Comparison of ENCODE assay signal across 27 mouse cellular contexts in genomic region chr5:30655526-30656195, GRCm38 (mm10). TPM values are rescaled to one million over a fixed set of nuclear protein-coding genes. Genes with fewer than 3 reads are reported as not detected.
"Had no signal": no experiment of that assay in that cellular context is flagged by ENCODE, and none has a peak within 500 bp of the region (broad histone marks: within the 10 kb centered on the region; RNA-seq: fewer than 3 reads in every experiment).

No protein-coding gene starts in this region.

- H3K4me1 ChIP-seq: hindbrain, embryonic 12.5 days; intestine, embryonic 15.5 days; kidney, embryonic 15.5 days; limb, embryonic 10.5 days; limb, embryonic 12.5 days had no signal

- H3K4me3 ChIP-seq: gastrocnemius, adult 2 months; heart, adult 2 months; heart, embryonic 12.5 days; hindbrain, embryonic 10.5 days; hindbrain, embryonic 12.5 days; intestine, embryonic 15.5 days; kidney, embryonic 15.5 days; limb, embryonic 10.5 days; limb, embryonic 12.5 days; liver, embryonic 13.5 days had no signal

- H3K9ac ChIP-seq: heart, embryonic 12.5 days; hindbrain, embryonic 12.5 days; hindbrain, embryonic 14.5 days; intestine, embryonic 15.5 days; kidney, embryonic 15.5 days; limb, embryonic 12.5 days; liver, embryonic 13.5 days had no signal

- H3K27ac ChIP-seq: gastrocnemius, adult 2 months; heart, adult 2 months; hindbrain, embryonic 10.5 days; hindbrain, embryonic 12.5 days; hindbrain, embryonic 14.5 days; intestine, embryonic 15.5 days; kidney, embryonic 15.5 days; kidney, postnatal 0 days; limb, embryonic 10.5 days; limb, embryonic 12.5 days; liver, embryonic 13.5 days had no signal

- ATAC-seq: hindbrain, embryonic 16.5 days; inflammation-experienced regulatory T-cells, adult 6 months; intestine, embryonic 15.5 days; intestine, postnatal 0 days had no signal

- H3K9me3 ChIP-seq: hindbrain, embryonic 12.5 days; intestine, embryonic 15.5 days; kidney, embryonic 15.5 days; limb, embryonic 10.5 days had no signal

- H3K27me3 ChIP-seq: heart, embryonic 12.5 days; hindbrain, embryonic 12.5 days; intestine, embryonic 15.5 days; kidney, embryonic 15.5 days; limb, embryonic 12.5 days; liver, embryonic 13.5 days had no signal

- DNase-seq: gastrocnemius, adult 2 months; gastrocnemius, postnatal 10 days; gastrocnemius, postnatal 25 days; heart, adult 2 months; heart, postnatal 10 days; heart, postnatal 4 days; kidney, adult 18-20 months; kidney, adult 8-10 months; kidney, postnatal 14 days; layer of hippocampus, adult 9-11 months; layer of hippocampus, postnatal 36 days; liver; liver, embryonic 13.5 days had no signal

- H3K4me2 ChIP-seq: heart, embryonic 12.5 days; hindbrain, embryonic 12.5 days; hindbrain, embryonic 14.5 days; intestine, embryonic 15.5 days; kidney, embryonic 15.5 days; limb, embryonic 12.5 days; liver, embryonic 11.5 days; liver, embryonic 13.5 days had no signal

RNA-seq across cellular contexts. Expression of gene Dpysl5, which starts 55.7 kb away (rescaled TPM):
- total RNA-seq: granulocyte monocyte progenitor cell, adult 5-6 weeks had no signal
